Mouse (Mus musculus) myocyte (in vitro differentiated cells): ENCODE results near the gene Slc11a2.

Source experiments
- E2F4 ChIP-seq: IDR thresholded peaks from one replicate; pipeline ENCODE4 v1.6.1; 2011; ENCODE audit warnings: mild to moderate bottlenecking, control low read depth, moderate library complexity; ENCODE audit not compliant: insufficient read depth
- POLR2A ChIP-seq: IDR thresholded peaks from one replicate; pipeline ENCODE4 v1.6.1; 2011; ENCODE audit warnings: low read depth, mild to moderate bottlenecking, control low read depth, moderate library complexity; ENCODE audit not compliant: insufficient read length
- TCF12 ChIP-seq: IDR thresholded peaks from one replicate; pipeline ENCODE4 v1.6.1; 2011; ENCODE audit warnings: mild to moderate bottlenecking, control low read depth; ENCODE audit not compliant: poor library complexity, insufficient read depth, severe bottlenecking

DNA sequence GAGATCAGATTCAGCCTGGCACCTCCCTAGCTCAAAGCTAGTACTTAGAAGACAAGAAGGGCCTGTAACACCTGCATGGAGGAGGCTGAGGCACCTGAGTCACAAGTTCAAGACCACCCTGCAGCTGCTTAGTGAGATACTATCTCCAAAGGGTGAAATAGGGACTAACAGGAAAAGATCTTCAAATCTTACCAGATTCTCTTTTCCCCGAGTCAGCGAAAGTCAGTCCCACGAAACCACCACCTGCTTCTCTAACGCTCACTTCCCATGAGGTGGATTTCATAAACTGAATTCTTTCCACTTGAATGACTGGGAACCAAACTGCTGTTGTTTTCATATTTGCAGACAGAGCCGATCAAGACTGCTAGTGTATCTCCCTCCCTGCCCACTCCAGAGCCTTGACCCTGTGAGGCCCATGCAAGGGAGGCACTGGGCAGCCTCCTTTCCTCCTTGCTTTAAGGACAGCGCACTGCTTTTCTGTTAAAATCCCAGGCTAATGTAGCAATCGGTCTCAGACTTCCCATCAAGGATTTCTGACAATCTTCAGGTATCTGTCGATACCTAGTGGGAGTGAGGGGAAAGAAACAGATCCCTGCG, 6.9 kb downstream of the Slc11a2 start:
- TF ChIP-seq E2F4 (no peak), TCF12 (no peak), POLR2A (no peak)
